8 mouse cellular contexts compared by ENCODE assay signal in the genomic region with DNA sequence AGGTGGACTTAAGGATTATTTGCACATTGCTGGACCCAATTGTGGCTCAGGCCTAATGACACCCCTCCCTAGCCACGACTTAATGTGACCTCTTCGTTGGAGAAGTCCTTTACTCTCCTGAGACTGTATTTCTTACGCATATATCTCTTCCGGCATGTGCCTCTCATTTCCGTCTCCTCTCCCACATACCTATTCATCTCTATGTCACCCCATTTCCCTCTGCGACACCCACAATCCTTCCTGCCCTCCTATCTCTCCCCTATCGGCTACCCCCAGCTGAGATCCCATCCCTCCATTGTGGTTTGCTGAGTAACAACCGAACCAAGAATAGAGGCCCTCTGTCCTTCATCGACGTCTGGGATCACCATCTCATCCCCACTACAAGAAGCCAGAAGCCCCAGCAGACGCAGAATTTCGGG. TPM values are rescaled to one million over a fixed set of nuclear protein-coding genes. Genes with fewer than 3 reads are reported as not detected.
DNase-seq lines count a peak whose midpoint lies in the region; ATAC-seq and TF ChIP-seq lines count a peak whose summit lies in the region.

No protein-coding gene starts in this region.

- 4% methylated on average over 12 of the region's 12 CpGs for WGBS in lung, embryonic 14.5 days
- WGBS in embryonic facial prominence, embryonic 15.5 days: 13% methylated on average over 12 of the region's 12 CpGs
- 14% methylated on average over 12 of the region's 12 CpGs for WGBS in limb, embryonic 13.5 days
- WGBS in neural tube, embryonic 15.5 days: 7% methylated on average over 12 of the region's 12 CpGs

- no peak for ATAC-seq in lung, embryonic 14.5 days (ENCODE audit: insufficient read depth)
- no peak for ATAC-seq in embryonic facial prominence, embryonic 15.5 days (ENCODE audit: insufficient number of reproducible peaks, low FRiP score, low TSS enrichment, low read depth)
- no peak for ATAC-seq in limb, embryonic 13.5 days (ENCODE audit: low FRiP score, low read depth)
- no peak for ATAC-seq in neural tube, embryonic 15.5 days (ENCODE audit: low FRiP score)
- no peak for ATAC-seq in cerebellum, adult (ENCODE audit: insufficient number of reproducible peaks, low FRiP score, low TSS enrichment)

- H3K27me3 ChIP-seq in lung, embryonic 14.5 days (ENCODE audit: insufficient read depth, low read length): peaks cover 16% of the 10 kb centered on the region
- H3K27me3 ChIP-seq in embryonic facial prominence, embryonic 15.5 days: peaks cover 25% of the 10 kb centered on the region
- peaks cover 67% of the 10 kb centered on the region for H3K27me3 ChIP-seq in limb, embryonic 13.5 days
- peaks cover 63% of the 10 kb centered on the region for H3K27me3 ChIP-seq in neural tube, embryonic 15.5 days (replicated peaks)

- no peak for TF ChIP-seq CTCF in lung, embryonic 14.5 days (IDR thresholded peaks at IDR 0.05; ENCODE audit: low read depth)

- H3K4me3 ChIP-seq in lung, embryonic 14.5 days (ENCODE audit: low read depth, low read length): peak overlapping the region; percentile 63
- peak overlapping the region; percentile 67 for H3K4me3 ChIP-seq in embryonic facial prominence, embryonic 15.5 days (replicated peaks)
- H3K4me3 ChIP-seq in limb, embryonic 13.5 days: peak overlapping the region; percentile 66
- H3K4me3 ChIP-seq in neural tube, embryonic 15.5 days (replicated peaks): peak overlapping the region; percentile 45

- peaks cover 8% of the 10 kb centered on the region; the same call in 1 of the 2 replicates for H3K4me1 ChIP-seq in lung, embryonic 14.5 days (ENCODE audit: insufficient read depth)
- peaks cover 43% of the 10 kb centered on the region for H3K4me1 ChIP-seq in embryonic facial prominence, embryonic 15.5 days
- peaks cover 37% of the 10 kb centered on the region for H3K4me1 ChIP-seq in limb, embryonic 13.5 days
- peaks cover 37% of the 10 kb centered on the region for H3K4me1 ChIP-seq in neural tube, embryonic 15.5 days

- 0 out of 2 replicates have a peak, but pooled peaks cover 9% of the 10 kb centered on the region for H3K36me3 ChIP-seq in lung, embryonic 14.5 days (ENCODE audit: insufficient read depth)
- H3K36me3 ChIP-seq in embryonic facial prominence, embryonic 15.5 days: 0 out of 2 replicates have a peak, but pooled peaks cover 3% of the 10 kb centered on the region
- H3K36me3 ChIP-seq in limb, embryonic 13.5 days: no peaks in the 10 kb centered on the region
- H3K36me3 ChIP-seq in neural tube, embryonic 15.5 days: no peaks in the 10 kb centered on the region

- no peaks in the 10 kb centered on the region for H3K9me3 ChIP-seq in lung, embryonic 14.5 days (ENCODE audit: low read depth, low read length)
- no peaks in the 10 kb centered on the region for H3K9me3 ChIP-seq in embryonic facial prominence, embryonic 15.5 days (replicated peaks)
- H3K9me3 ChIP-seq in limb, embryonic 13.5 days: no peaks in the 10 kb centered on the region
- H3K9me3 ChIP-seq in neural tube, embryonic 15.5 days (replicated peaks): no peaks in the 10 kb centered on the region

- peak overlapping the region; percentile 63; the same call in 1 of the 2 replicates for H3K27ac ChIP-seq in lung, embryonic 14.5 days (ENCODE audit: low read depth)
- H3K27ac ChIP-seq in embryonic facial prominence, embryonic 15.5 days (replicated peaks): peak overlapping the region; percentile 87; the same call in 1 of the 2 replicates
- no peak overlapping the region for H3K27ac ChIP-seq in limb, embryonic 13.5 days
- no peak overlapping the region for H3K27ac ChIP-seq in neural tube, embryonic 15.5 days (replicated peaks)

- peak overlapping the region; percentile 74; the same call in 1 of the 2 replicates for H3K9ac ChIP-seq in lung, embryonic 14.5 days
- H3K9ac ChIP-seq in embryonic facial prominence, embryonic 15.5 days: 0 out of 2 replicates have a peak overlapping the region, but pooled peaks have one; percentile 53
- H3K9ac ChIP-seq in limb, embryonic 13.5 days: 0 out of 2 replicates have a peak overlapping the region, but pooled peaks have one; percentile 76
- H3K9ac ChIP-seq in neural tube, embryonic 15.5 days (replicated peaks): peak overlapping the region; percentile 31; the same call in 1 of the 2 replicates

- DNase-seq in lung, embryonic 14.5 days: no peak
- no peak for DNase-seq in lung, postnatal 4 days
- no peak for DNase-seq in layer of hippocampus, postnatal 14 days (ENCODE audit: low spot score in 2 of 2)
- no peak for DNase-seq in thymus, postnatal 25 days

- peak overlapping the region; percentile 95 for H3K4me2 ChIP-seq in lung, embryonic 14.5 days
- H3K4me2 ChIP-seq in embryonic facial prominence, embryonic 15.5 days (replicated peaks): peak overlapping the region; percentile 94
- H3K4me2 ChIP-seq in limb, embryonic 13.5 days (replicated peaks): peak overlapping the region; percentile 86
- H3K4me2 ChIP-seq in neural tube, embryonic 15.5 days: peak overlapping the region; percentile 84

RNA-seq across cellular contexts. Expression of a gene that starts 2.8 kb away (rescaled TPM):
- polyA plus RNA-seq in lung, embryonic 14.5 days (2014; fragmentation: Nextera tagmentation; extraction: Ambion mirVana): 4.0 and 4.1 TPM in 2 replicates
- 4.3 and 4.8 TPM in 2 replicates for polyA plus RNA-seq in embryonic facial prominence, embryonic 15.5 days (2015; fragmentation: Nextera tagmentation; extraction: Ambion mirVana)
- polyA plus RNA-seq in limb, embryonic 13.5 days (2015; fragmentation: Nextera tagmentation; extraction: Ambion mirVana): 1.7 and 2.4 TPM in 2 replicates
- polyA plus RNA-seq in neural tube, embryonic 15.5 days (2015; fragmentation: Nextera tagmentation; extraction: Ambion mirVana): 0.88 and 1.8 TPM in 2 replicates
- total RNA-seq in layer of hippocampus, postnatal 14 days (2021): 1 to 10 TPM; 8.1 to 8.9 TPM

RNA-seq across cellular contexts. Expression of a gene that starts 9.0 kb away (rescaled TPM):
- 25.1 and 27.6 TPM in 2 replicates for polyA plus RNA-seq in lung, embryonic 14.5 days (2014; fragmentation: Nextera tagmentation; extraction: Ambion mirVana)
- 29.0 and 31.3 TPM in 2 replicates for polyA plus RNA-seq in embryonic facial prominence, embryonic 15.5 days (2015; fragmentation: Nextera tagmentation; extraction: Ambion mirVana)
- 25.8 and 29.0 TPM in 2 replicates for polyA plus RNA-seq in limb, embryonic 13.5 days (2015; fragmentation: Nextera tagmentation; extraction: Ambion mirVana)
- polyA plus RNA-seq in neural tube, embryonic 15.5 days (2015; fragmentation: Nextera tagmentation; extraction: Ambion mirVana): 42.9 and 46.9 TPM in 2 replicates
- 10 to 100 TPM; 21.9 to 25.3 TPM for total RNA-seq in layer of hippocampus, postnatal 14 days (2021)

RNA-seq across cellular contexts. Expression of a gene that starts 14.6 kb away (rescaled TPM):
- 1.6 and 2.8 TPM in 2 replicates for polyA plus RNA-seq in lung, embryonic 14.5 days (2014; fragmentation: Nextera tagmentation; extraction: Ambion mirVana)
- 3.2 and 3.4 TPM in 2 replicates for polyA plus RNA-seq in embryonic facial prominence, embryonic 15.5 days (2015; fragmentation: Nextera tagmentation; extraction: Ambion mirVana)
- 3.7 and 4.9 TPM in 2 replicates for polyA plus RNA-seq in limb, embryonic 13.5 days (2015; fragmentation: Nextera tagmentation; extraction: Ambion mirVana)
- polyA plus RNA-seq in neural tube, embryonic 15.5 days (2015; fragmentation: Nextera tagmentation; extraction: Ambion mirVana): 73.9 and 97.4 TPM in 2 replicates
- 10 to 100 TPM; 16.4 to 29.3 TPM for total RNA-seq in layer of hippocampus, postnatal 14 days (2021)

RNA-seq across cellular contexts. Expression of a gene that starts 29.3 kb away (rescaled TPM):
- polyA plus RNA-seq in lung, embryonic 14.5 days (2014; fragmentation: Nextera tagmentation; extraction: Ambion mirVana): 28.6 and 29.4 TPM in 2 replicates
- 25.2 and 32.8 TPM in 2 replicates for polyA plus RNA-seq in embryonic facial prominence, embryonic 15.5 days (2015; fragmentation: Nextera tagmentation; extraction: Ambion mirVana)
- polyA plus RNA-seq in limb, embryonic 13.5 days (2015; fragmentation: Nextera tagmentation; extraction: Ambion mirVana): 22.0 and 24.6 TPM in 2 replicates
- 30.2 and 33.2 TPM in 2 replicates for polyA plus RNA-seq in neural tube, embryonic 15.5 days (2015; fragmentation: Nextera tagmentation; extraction: Ambion mirVana)
- total RNA-seq in layer of hippocampus, postnatal 14 days (2021): 10 to 100 TPM; 50.1 to 50.5 TPM

RNA-seq across cellular contexts. Expression of a gene that starts 30.6 kb away (rescaled TPM):
- polyA plus RNA-seq in lung, embryonic 14.5 days (2014; fragmentation: Nextera tagmentation; extraction: Ambion mirVana): 72.3 and 79.7 TPM in 2 replicates
- polyA plus RNA-seq in embryonic facial prominence, embryonic 15.5 days (2015; fragmentation: Nextera tagmentation; extraction: Ambion mirVana): 70.1 and 71.3 TPM in 2 replicates
- 73.1 and 73.4 TPM in 2 replicates for polyA plus RNA-seq in limb, embryonic 13.5 days (2015; fragmentation: Nextera tagmentation; extraction: Ambion mirVana)
- polyA plus RNA-seq in neural tube, embryonic 15.5 days (2015; fragmentation: Nextera tagmentation; extraction: Ambion mirVana): 36.8 and 55.4 TPM in 2 replicates
- total RNA-seq in layer of hippocampus, postnatal 14 days (2021): 10 to 100 TPM; 29.3 to 29.8 TPM

Comparison
In these comparisons a context has a peak if more than half of its experiments do, and no peak if none do; other contexts are left out.
1. H3K27ac ChIP-seq: peak in lung, embryonic 14.5 days (single experiment) and embryonic facial prominence, embryonic 15.5 days (single experiment); none in limb, embryonic 13.5 days (single experiment) and neural tube, embryonic 15.5 days (single experiment).
2. RNA of a gene that starts 14.6 kb away (polyA plus RNA-seq): 73.9 to 97.4 TPM in neural tube, embryonic 15.5 days; 3.7 to 4.9 TPM in limb, embryonic 13.5 days, 3.2 to 3.4 TPM in embryonic facial prominence, embryonic 15.5 days and 1.6 to 2.8 TPM in lung, embryonic 14.5 days; every median in the first group is over 10 times any median in the second.
3. Peak in every context shown above with its lines, with median percentiles within 50 percentile points of each other: H3K4me2 ChIP-seq, H3K4me3 ChIP-seq and H3K9ac ChIP-seq.